Mouse (Mus musculus) midbrain, embryonic 11.5 days (tissue): ENCODE measurements around the gene Cyp1b1. TPM values are rescaled to one million over a fixed set of nuclear protein-coding genes. Genes with fewer than 3 reads are reported as not detected.

Source experiments
- ATAC-seq: fragments of 200-750 bp; cut with Nextera tagmentation; 2 replicates; pipeline ENCODE4 v1.8.0; 2017; ENCODE audit warnings: moderate TSS enrichment, moderate library complexity; ENCODE audit not compliant: low FRiP score
- DNase-seq: peaks from one replicate; pipeline ENCODE4 v3.0.0; 2015; ENCODE audit warnings: low spot score; ENCODE audit errors: missing footprints
- H3K27ac ChIP-seq: fragments of 300-500 bp; sonication (generic); 2 replicates; pipeline ENCODE4 v1.5.1; 2014; ENCODE audit warnings: low read depth, low read length
- H3K27me3 ChIP-seq: fragments of 300-500 bp; sonication (generic); 2 replicates; pipeline ENCODE4 v1.6.1; 2014; ENCODE audit warnings: mild to moderate bottlenecking, low read length, moderate library complexity, mixed read lengths; ENCODE audit not compliant: control insufficient read depth, insufficient read depth
- H3K36me3 ChIP-seq: fragments of 300-500 bp; sonication (generic); 2 replicates; pipeline ENCODE4 v1.6.1; 2014; ENCODE audit warnings: mild to moderate bottlenecking, low read length, moderate library complexity, mixed read lengths; ENCODE audit not compliant: control insufficient read depth, insufficient read depth
- H3K4me1 ChIP-seq: fragments of 300-500 bp; sonication (generic); 2 replicates; pipeline ENCODE4 v1.6.1; 2014; ENCODE audit warnings: low read length; ENCODE audit not compliant: control insufficient read depth, insufficient read depth
- H3K4me2 ChIP-seq: fragments of 300-500 bp; sonication (generic); 2 replicates; pipeline ENCODE4 v1.6.1; 2014; ENCODE audit warnings: mild to moderate bottlenecking, moderate library complexity
- H3K4me3 ChIP-seq: fragments of 300-500 bp; sonication (generic); 2 replicates; pipeline ENCODE4 v1.5.1; 2014; ENCODE audit warnings: low read depth, low read length
- H3K9ac ChIP-seq: fragments of 300-500 bp; sonication (generic); 2 replicates; pipeline ENCODE4 v1.6.1; 2014; ENCODE audit warnings: low read length
- H3K9me3 ChIP-seq: fragments of 300-500 bp; sonication (generic); 2 replicates; pipeline ENCODE4 v1.6.1; 2016; ENCODE audit warnings: low read length; ENCODE audit not compliant: control insufficient read depth
- WGBS: fragments of 180-500 bp; shearing (Covaris S2); extraction: QIAGEN DNeasy Blood & Tissue Kit; methylation state at CpG from one replicate; pipeline ENCODE4 v1.1.7; 2014; 5-methylcytosine and 5-hydroxymethylcytosine counted together
- polyA plus RNA-seq: library from polyadenylated mRNA; unstranded; fragments of >200 nt; fragmentation: Nextera tagmentation; extraction: Ambion mirVana; gene quantifications from 2 replicates; pipeline ENCODE4 v1.2.1, GENCODE M21; 2014

Gene Cyp1b1
- polyA plus RNA-seq, 1 experiment from 2014 or later: 1.9 TPM

DNA sequence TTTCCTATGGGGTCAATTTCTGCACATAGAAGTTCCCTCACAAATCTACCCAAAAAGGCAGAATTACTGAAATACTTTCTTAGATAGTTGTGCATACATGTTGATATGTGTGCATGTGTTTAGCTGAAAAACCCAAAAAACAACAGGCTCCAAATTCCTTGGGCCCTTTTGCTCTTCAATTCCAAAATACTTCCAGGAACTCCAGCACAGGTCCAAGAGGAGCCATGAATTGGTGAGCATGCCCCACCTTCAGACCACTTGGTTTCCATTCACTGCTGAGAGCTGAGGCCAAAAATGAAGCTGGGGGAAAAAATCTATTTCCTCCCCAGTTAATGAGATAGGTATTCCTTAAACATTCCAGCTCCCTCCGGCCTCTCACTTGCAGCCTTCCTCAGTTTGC is 5.1 kb downstream of the Cyp1b1 start:
- Histone ChIP-seq H3K9ac (no peak overlapping the region), H3K36me3 (no peaks in the 10 kb centered on the region), H3K4me1 (peaks cover 20% of the 10 kb centered on the region), H3K27me3 (peaks cover 53% of the 10 kb centered on the region), H3K4me3 (no peak overlapping the region), H3K9me3 (no peaks in the 10 kb centered on the region), H3K27ac (no peak overlapping the region), H3K4me2 (no peak overlapping the region)
- 32% methylated on average over 1 of the region's 1 CpGs for WGBS
- ATAC-seq (no peak), DNase-seq (peak; percentile 90)

DNA sequence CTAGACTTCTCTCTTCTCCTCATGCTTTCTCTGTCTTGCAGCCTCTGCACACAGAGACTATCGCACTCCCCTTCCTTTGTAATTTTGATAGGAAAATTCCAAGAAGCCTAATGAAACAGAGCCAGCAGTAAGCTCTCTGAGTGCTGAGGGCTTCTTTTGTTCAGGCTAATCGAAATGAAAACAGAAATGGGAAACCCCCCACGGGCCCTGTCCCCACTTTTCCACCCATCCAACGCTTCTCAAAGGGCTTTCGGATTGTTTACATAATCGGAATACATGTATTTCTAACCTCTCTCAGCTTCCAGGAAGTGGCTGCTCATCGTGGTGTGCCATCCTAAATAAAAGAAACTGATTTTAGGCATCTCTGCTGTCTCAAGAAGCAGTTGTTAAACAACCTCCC is 6.7 kb downstream of the Cyp1b1 start:
- peaks cover 5% of the 10 kb centered on the region; the same call in 1 of the 2 replicates for H3K4me1 ChIP-seq
- ATAC-seq (no peak), DNase-seq (no peak)
- WGBS: 3% methylated on average over 7 of the region's 7 CpGs
- H3K4me2 ChIP-seq: no peak overlapping the region
- no peak overlapping the region for H3K9ac ChIP-seq
- no peak overlapping the region for H3K27ac ChIP-seq
- no peaks in the 10 kb centered on the region for H3K36me3 ChIP-seq
- no peak overlapping the region for H3K4me3 ChIP-seq
- H3K27me3 ChIP-seq: peaks cover 37% of the 10 kb centered on the region
- no peaks in the 10 kb centered on the region for H3K9me3 ChIP-seq

DNA sequence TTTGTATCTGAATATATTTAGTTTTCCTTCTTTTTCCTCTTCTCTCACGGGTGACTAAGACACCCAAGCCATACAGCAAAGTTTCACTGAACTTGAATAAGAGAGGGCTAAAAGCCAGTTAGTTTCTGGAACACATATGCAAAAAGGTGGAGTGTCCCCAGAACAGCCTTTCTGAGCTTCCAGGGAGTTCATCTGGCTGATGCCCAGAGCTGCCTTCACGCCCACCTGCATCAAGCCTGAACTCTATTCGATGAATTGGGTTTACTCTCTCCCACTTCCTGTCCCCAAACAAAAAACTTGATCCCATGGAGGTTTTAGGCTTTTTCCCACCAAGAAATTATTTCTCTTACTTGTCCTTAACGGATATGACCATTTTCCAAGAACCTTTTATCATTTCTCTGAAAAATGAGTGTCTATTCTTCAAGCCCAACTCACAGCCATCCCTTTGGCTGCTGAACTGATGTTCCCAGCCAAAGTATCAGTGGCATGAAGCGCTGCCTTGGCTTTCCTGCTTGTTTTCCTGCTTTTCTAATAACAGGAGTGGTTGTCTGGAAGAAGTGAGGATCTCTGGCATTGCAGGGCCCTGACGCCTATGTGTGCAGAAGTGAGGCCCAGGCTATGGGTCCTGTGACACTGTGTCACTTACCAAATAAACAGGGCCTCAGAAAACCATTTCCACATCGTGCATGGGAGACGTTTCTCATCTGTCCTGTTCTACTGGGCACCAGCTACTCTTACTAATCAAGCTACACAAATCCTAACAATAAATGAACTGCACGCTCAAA is 9.0 kb downstream of the Cyp1b1 start:
- Histone ChIP-seq H3K4me2 (no peak overlapping the region), H3K27ac (no peak overlapping the region), H3K4me1 (peaks cover 3% of the 10 kb centered on the region; the same call in 1 of the 2 replicates), H3K36me3 (no peaks in the 10 kb centered on the region), H3K27me3 (peaks cover 16% of the 10 kb centered on the region), H3K9ac (no peak overlapping the region), H3K9me3 (no peaks in the 10 kb centered on the region), H3K4me3 (no peak overlapping the region)
- 78% methylated on average over 9 of the region's 9 CpGs for WGBS
- ATAC-seq (no peak), DNase-seq (no peak)

DNA sequence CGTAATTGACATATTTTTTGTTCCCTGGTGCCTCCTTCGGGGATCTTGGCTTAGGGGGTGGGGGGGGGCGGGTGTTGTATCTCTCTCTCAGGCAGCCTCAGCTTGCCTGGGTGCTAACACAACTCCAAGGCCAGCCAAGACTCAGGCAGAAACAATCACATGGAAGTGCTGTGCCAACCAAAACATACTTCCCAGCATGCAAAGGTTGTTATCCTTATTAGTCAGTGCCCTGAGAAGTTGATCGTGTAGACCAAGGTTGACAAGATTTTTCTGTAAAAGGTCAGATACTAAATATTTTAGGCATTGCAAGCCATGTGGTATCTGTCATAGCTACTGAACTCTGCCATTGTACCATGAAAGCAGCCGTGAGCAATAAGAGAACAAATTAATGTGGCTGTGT is 14.0 kb downstream of the Cyp1b1 start:
- Histone ChIP-seq H3K4me3 (no peak overlapping the region), H3K4me2 (no peak overlapping the region), H3K27ac (no peak overlapping the region), H3K36me3 (no peaks in the 10 kb centered on the region), H3K9ac (no peak overlapping the region), H3K4me1 (no peaks in the 10 kb centered on the region), H3K9me3 (no peaks in the 10 kb centered on the region), H3K27me3 (no peaks in the 10 kb centered on the region)
- ATAC-seq (no peak), DNase-seq (no peak)
- WGBS: 92% methylated on average over 5 of the region's 5 CpGs

DNA sequence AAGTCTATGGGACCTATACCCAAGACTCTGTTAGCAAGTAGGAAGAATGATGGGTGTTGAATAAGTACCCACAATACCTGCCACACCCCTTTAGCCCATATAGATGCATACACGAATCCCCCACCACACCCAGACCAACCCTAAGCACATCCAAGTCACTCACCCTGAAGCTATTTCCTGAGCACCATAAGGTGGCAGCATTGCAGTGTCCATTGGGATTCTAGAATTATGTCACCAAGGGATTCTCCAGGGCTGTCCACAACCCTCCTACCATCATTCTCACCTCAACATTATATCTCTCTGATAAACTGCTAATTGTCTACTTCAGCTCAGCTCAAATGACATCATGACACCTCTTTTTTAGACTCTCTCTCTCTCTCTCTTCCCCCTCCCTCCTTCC is 15.7 kb downstream of the Cyp1b1 start:
- Histone ChIP-seq H3K9me3 (no peaks in the 10 kb centered on the region), H3K9ac (no peak overlapping the region), H3K27ac (no peak overlapping the region), H3K36me3 (no peaks in the 10 kb centered on the region), H3K4me3 (no peak overlapping the region), H3K27me3 (no peaks in the 10 kb centered on the region), H3K4me2 (no peak overlapping the region), H3K4me1 (no peaks in the 10 kb centered on the region)
- ATAC-seq (no peak), DNase-seq (no peak)
- 51% methylated on average over 1 of the region's 1 CpGs for WGBS

DNA sequence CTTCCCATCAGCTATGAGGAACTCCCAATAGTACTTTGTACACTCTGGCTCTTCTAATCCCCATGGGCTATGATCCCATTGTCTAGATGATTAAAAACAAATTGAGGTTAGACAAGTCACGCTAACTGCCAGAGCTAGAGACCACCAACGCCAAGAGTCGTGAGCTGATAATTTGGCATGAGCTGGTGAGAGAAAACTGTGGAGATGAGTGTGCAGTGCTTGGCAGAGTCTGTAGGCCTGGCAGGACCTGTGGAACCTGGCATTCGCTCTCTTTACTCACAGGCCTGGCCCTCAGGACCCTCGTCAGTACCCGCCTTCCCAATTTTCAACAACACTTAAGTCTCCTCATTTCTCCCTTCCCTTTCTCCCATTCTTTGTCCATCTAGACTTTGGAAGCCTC is 19.3 kb downstream of the Cyp1b1 start:
- H3K27ac ChIP-seq: no peak overlapping the region
- H3K4me3 ChIP-seq: no peak overlapping the region
- ATAC-seq (no peak), DNase-seq (no peak)
- no peaks in the 10 kb centered on the region for H3K36me3 ChIP-seq
- no peaks in the 10 kb centered on the region for H3K4me1 ChIP-seq
- no peak overlapping the region for H3K9ac ChIP-seq
- no peaks in the 10 kb centered on the region for H3K27me3 ChIP-seq
- WGBS: 90% methylated on average over 6 of the region's 6 CpGs
- no peak overlapping the region for H3K4me2 ChIP-seq
- no peaks in the 10 kb centered on the region for H3K9me3 ChIP-seq

DNA sequence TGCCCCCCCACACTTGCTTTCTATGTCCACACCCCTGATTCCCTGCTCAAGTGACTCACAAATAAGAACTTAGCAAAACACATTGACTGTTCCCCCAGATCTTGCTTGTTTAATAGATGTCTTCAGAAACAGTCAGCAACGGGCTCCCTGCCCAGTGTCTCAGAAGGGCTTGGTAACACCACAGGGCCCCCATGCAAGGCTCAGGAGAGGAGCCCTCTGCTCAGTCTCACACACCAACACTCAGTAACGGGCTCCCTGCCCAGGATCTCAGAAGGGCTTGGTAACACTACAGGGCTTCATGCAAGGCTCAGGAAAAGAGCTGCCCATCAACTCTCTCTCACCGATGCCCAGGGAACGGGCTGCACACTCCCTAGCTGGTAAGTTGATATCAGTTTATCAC is 19.8 kb downstream of the Cyp1b1 start:
- 83% methylated on average over 4 of the region's 4 CpGs for WGBS
- Histone ChIP-seq H3K36me3 (no peaks in the 10 kb centered on the region), H3K4me1 (no peaks in the 10 kb centered on the region), H3K9me3 (no peaks in the 10 kb centered on the region), H3K4me2 (no peak overlapping the region), H3K9ac (no peak overlapping the region), H3K27ac (no peak overlapping the region), H3K27me3 (no peaks in the 10 kb centered on the region), H3K4me3 (no peak overlapping the region)
- ATAC-seq: no peak
- no peak for DNase-seq

DNA sequence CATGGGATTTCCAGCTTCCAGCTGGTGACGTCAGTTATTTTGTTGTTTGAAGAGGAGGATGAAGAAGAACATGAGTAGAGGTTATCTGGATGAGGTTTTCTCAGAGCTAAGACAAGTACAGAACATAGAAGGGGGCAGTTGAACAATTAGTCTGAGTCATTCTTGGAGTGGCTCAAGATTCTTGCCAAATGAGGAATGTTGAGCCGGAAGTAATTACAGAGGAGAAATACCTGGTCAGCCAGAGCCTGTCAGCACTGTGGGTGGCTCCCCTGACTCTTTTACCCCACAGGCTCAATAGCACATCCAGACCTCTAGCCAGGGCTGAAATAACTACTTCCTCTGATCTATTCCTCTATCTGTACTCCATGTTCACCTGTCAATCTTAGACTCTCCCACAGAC is 44.0 kb downstream of the Cyp1b1 start:
- H3K27ac ChIP-seq: no peak overlapping the region
- H3K4me3 ChIP-seq: no peak overlapping the region
- H3K4me1 ChIP-seq: no peaks in the 10 kb centered on the region
- DNase-seq (no peak), ATAC-seq (no peak)
- H3K4me2 ChIP-seq: no peak overlapping the region
- WGBS: 91% methylated on average over 2 of the region's 2 CpGs
- no peak overlapping the region for H3K9ac ChIP-seq
- no peaks in the 10 kb centered on the region for H3K9me3 ChIP-seq
- no peaks in the 10 kb centered on the region for H3K27me3 ChIP-seq
- no peaks in the 10 kb centered on the region for H3K36me3 ChIP-seq

DNA sequence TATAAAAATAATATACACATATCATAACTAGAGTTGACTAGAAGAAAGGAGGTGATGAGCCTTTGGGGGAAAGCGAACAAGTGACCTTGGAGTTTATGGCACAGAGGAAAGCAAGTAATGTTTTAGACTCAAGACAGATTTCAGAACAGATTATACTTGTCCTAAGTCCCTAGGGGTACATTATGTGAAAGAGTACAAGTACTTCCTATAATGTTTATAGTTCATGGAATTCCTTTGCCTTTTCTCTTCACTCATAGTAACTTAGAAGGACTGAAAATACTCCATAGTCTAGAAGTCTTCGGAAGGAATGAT is 50.8 kb downstream of the Cyp1b1 start:
- H3K4me3 ChIP-seq: no peak overlapping the region
- no peaks in the 10 kb centered on the region for H3K27me3 ChIP-seq
- no peak overlapping the region for H3K9ac ChIP-seq
- no peak overlapping the region for H3K4me2 ChIP-seq
- H3K36me3 ChIP-seq: no peaks in the 10 kb centered on the region
- H3K4me1 ChIP-seq: no peaks in the 10 kb centered on the region
- no peak for ATAC-seq
- WGBS: 95% methylated on average over 2 of the region's 2 CpGs
- DNase-seq: no peak
- H3K27ac ChIP-seq: no peak overlapping the region
- no peaks in the 10 kb centered on the region for H3K9me3 ChIP-seq
